Mouse (Mus musculus): ENCODE data around the gene Gm1673.

Gm1673 gene

GRCm38 (mm10) chr5:33997051-33997741 lies 14.0 kb downstream of the Gm1673 start:
- peak; percentile 39 for DNase-seq (ENCODE audit: low read depth, low spot score)

GRCm38 (mm10) chr5:33997829-33998504 lies 14.7 kb downstream of the Gm1673 start:
- DNase-seq (ENCODE audit: low read depth, low spot score): no peak

GRCm38 (mm10) chr5:33998505-33998877 lies 15.3 kb downstream of the Gm1673 start:
- no peak for DNase-seq (ENCODE audit: low read depth, low spot score)

- no peak for DNase-seq (ENCODE audit: low read depth, low spot score)
Observed at GRCm38 (mm10) chr5:33999466-34000090, 16.3 kb downstream of the Gm1673 start.

- DNase-seq (ENCODE audit: low read depth, low spot score): no peak
Observed at GRCm38 (mm10) chr5:34000809-34001208, 17.6 kb downstream of the Gm1673 start.

GRCm38 (mm10) chr5:34001401-34001800 lies 18.2 kb downstream of the Gm1673 start:
- no peak for DNase-seq (ENCODE audit: low read depth, low spot score)

- no peak for DNase-seq (ENCODE audit: low read depth, low spot score)
Observed at GRCm38 (mm10) chr5:34002636-34003035, 19.4 kb downstream of the Gm1673 start.

- no peak for DNase-seq (ENCODE audit: low read depth, low spot score)
Observed at GRCm38 (mm10) chr5:34004618-34005017, 21.4 kb downstream of the Gm1673 start.

- no peak for DNase-seq (ENCODE audit: low read depth, low spot score)
Observed at GRCm38 (mm10) chr5:34006832-34007231, 23.6 kb downstream of the Gm1673 start.

- DNase-seq (ENCODE audit: low read depth, low spot score): no peak
Observed at GRCm38 (mm10) chr5:34007392-34007941, 24.2 kb downstream of the Gm1673 start.

GRCm38 (mm10) chr5:34014652-34015051 lies 31.4 kb downstream of the Gm1673 start:
- DNase-seq (ENCODE audit: low read depth, low spot score): peak; percentile 37

GRCm38 (mm10) chr5:34018968-34019367 lies 35.7 kb downstream of the Gm1673 start:
- DNase-seq (ENCODE audit: low read depth, low spot score): no peak

GRCm38 (mm10) chr5:34030101-34030500 lies 46.9 kb downstream of the Gm1673 start:
- no peak for DNase-seq (ENCODE audit: low read depth, low spot score)

- no peak for DNase-seq (ENCODE audit: low read depth, low spot score)
Observed at GRCm38 (mm10) chr5:34031022-34031421, 47.8 kb downstream of the Gm1673 start.

- DNase-seq (ENCODE audit: low read depth, low spot score): no peak
Observed at GRCm38 (mm10) chr5:34032520-34032919, 49.3 kb downstream of the Gm1673 start.
